Mouse (Mus musculus): ENCODE measurements at regions not wholly inside any gene's neighbourhood (a gene's known extent, or its start where the extent isn't known, plus 50 kb on each side); places are given as distances from the start of the nearest gene placed in this dataset.

GRCm38 (mm10) chr14:76297864-76298263, 116.9 kb upstream of the Tsc22d1 start:
- DNase-seq (ENCODE audit: low spot score), result no peak

GRCm38 (mm10) chr14:76302322-76302991, 112.3 kb upstream of the Tsc22d1 start:
- DNase-seq (ENCODE audit: low spot score), result no peak

GRCm38 (mm10) chr14:76307603-76308002, 107.2 kb upstream of the Tsc22d1 start:
- no peak for DNase-seq (ENCODE audit: low spot score)

- no peak for DNase-seq (ENCODE audit: low spot score)
These were observed 106.5 kb upstream of the Tsc22d1 start for GRCm38 (mm10) chr14:76308188-76308812.

GRCm38 (mm10) chr14:76309606-76310005, 105.2 kb upstream of the Tsc22d1 start:
- DNase-seq (ENCODE audit: low spot score), result no peak

GRCm38 (mm10) chr14:76310278-76310677, 104.5 kb upstream of the Tsc22d1 start:
- peak; percentile 18 for DNase-seq (ENCODE audit: low spot score)

- DNase-seq (ENCODE audit: low spot score), result no peak
These were observed 101.2 kb upstream of the Tsc22d1 start for GRCm38 (mm10) chr14:76313424-76314190.

DNA sequence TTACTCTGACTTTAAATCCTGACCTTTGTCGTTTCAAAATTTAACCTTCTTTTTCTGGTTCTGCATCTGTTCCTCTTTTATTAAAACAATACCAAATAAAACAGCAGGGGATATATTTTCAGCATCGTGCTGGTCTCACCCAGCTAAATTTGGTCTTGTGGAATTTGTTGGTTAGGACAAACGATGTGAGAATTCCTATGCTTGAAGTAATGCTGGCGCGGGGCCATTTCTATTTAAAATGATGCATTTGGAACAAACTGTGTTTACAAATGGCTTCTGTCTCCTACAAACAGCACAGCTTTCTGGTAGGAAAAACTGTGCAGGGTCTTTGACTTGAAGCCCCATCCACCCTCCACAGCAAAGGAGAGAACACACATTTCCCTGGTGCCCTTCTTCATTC, 96.3 kb upstream of the Tsc22d1 start:
- no peak for DNase-seq (ENCODE audit: low spot score)

GRCm38 (mm10) chr14:76324246-76324645, 90.5 kb upstream of the Tsc22d1 start:
- no peak for DNase-seq (ENCODE audit: low spot score)

- DNase-seq (ENCODE audit: low spot score), result no peak
These were observed 84.8 kb upstream of the Tsc22d1 start for GRCm38 (mm10) chr14:76329983-76330382.

DNA sequence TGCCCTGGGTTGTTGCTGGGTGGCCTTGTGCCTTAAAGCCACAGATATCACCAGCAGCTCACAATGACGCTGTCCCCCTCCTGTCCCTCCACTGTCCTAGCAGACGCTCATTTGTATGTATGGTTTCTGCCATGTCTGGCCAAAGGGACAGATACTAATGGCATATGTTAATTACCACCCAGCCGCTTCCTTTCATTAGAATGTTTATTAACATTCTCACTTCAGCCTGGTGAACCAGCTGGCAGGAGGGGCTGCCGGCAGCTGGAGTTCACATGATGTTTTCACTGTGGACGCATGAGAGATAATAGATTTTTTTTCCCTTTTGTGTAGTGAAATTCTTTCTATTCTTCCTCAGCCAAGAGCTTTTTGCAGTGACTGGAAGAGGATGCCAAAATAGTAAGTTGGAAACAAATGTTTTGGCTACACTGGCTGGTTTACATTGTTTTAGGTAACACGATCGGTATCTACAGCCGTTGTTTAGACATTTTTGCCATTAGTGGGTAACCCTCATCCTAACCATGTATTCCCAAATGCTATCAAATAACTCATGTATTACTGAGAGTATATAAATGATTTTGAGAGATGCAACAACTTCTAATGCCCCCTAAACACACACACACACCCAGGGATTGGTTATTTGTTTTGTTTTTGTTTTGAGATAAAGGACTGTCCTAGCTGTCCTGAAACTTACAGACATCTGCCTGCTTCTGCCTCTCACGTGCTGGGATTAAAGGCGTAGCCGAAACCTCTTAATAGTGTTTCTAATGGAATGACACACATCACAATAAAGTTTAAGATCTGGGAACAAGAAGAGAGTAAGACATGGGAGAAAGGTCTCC, 83.0 kb upstream of the Tsc22d1 start:
- DNase-seq (ENCODE audit: low spot score), result no peak

GRCm38 (mm10) chr14:76332336-76332703, 82.4 kb upstream of the Tsc22d1 start:
- DNase-seq (ENCODE audit: low spot score), result no peak

GRCm38 (mm10) chr14:76340789-76341188, 74.0 kb upstream of the Tsc22d1 start:
- DNase-seq (ENCODE audit: low spot score), result no peak

DNA sequence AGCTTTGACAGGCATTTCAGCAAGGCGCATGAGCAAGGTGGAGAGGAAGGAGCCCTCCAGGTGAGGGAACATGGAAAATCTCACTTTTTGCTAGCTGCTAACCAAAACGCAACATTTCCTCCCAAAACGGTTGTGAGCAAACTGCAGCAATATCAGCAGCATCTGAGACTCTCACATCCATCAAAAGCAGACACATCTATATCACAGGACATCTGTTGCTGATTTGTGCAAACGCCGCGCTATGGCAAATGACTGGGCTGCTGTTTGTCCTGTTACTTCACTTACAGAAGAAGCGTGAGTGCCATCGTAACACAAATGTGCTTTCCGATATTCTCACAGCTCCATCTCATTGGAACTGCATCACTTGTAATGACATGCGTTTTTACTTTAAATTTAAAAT, 73.5 kb upstream of the Tsc22d1 start:
- DNase-seq (ENCODE audit: low spot score), result no peak

- DNase-seq (ENCODE audit: low spot score), result no peak
These were observed 62.9 kb upstream of the Tsc22d1 start for GRCm38 (mm10) chr14:76351856-76352255.

DNA sequence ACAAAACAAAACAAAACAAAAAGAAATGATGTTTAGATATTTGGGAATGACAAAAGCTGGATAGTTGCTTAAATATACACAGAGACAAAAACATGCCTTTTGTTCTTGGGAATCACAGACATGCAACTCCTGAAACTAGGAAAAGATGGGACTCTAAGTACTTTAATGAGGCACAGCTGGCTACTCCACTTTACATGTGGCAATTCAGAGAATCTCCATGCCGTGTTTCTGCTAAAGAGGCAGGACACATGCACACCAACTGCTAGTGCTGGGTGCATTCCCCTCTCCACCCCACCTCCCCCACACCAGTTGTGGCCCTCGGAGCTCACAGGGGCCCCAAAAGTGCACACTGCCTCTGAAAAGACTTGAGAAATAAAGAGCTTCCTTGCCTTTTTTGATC, 58.6 kb upstream of the Tsc22d1 start:
- no peak for DNase-seq (ENCODE audit: low spot score)

DNA sequence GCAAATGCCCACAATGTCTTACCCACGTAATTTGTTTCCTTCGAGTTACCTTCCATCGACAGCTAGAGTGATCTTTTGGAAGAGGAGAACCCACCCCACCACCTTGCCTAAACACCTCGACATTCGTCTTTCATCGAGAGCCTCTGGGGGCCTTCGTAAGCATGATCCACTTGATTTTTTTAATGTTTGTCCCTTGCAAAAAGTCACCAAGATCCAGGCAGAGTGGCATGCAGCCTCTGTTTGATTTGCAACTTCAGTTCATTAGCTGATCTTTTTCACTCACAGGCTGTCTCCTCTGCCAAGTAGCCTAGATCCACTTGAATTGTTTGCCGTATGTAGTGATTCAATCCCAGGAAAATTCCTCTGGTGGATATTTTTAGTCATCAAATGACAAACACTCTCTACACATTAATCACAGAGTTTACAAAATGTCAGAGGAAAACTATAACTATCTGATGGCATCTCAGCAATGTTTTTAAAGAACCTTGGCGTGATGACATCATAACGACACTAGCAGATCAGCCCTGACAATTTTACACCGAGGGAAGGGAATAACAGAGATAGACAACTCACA, 54.8 kb upstream of the Tsc22d1 start:
- DNase-seq (ENCODE audit: low spot score), result no peak

DNA sequence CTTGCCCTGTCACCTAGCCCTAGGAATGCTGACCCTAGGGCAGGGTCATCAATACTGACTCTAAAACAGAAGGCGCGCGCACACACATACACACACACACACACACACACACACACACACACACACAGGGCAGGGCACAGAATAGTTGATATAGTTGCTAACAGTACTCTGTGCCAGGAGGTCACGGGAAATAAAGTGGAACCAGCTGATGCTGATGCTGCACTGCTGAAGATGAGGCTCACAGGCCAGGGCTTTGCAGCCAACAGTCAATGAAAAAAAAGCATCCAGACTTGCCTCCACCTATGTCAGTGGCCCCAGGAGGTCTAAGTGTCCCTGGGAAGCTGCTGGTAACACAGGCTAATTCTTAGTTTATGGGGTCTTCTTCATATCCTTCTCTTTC, 50.7 kb upstream of the Tsc22d1 start:
- no peak for DNase-seq (ENCODE audit: low spot score)

All from testis, postnatal 14 days (tissue).